Mouse (Mus musculus) neural tube, embryonic 14.5 days (tissue): ENCODE results near the gene Rhox2f. TPM values are rescaled to one million over a fixed set of nuclear protein-coding genes. Genes with fewer than 3 reads are reported as not detected.
"Not testable (repeated sequence)": the region's sequence is repeated elsewhere in the genome, so short reads cannot be mapped to it uniquely, and the experiment has no call there.

Experiments
- ATAC-seq: fragments of 200-750 bp; cut with Nextera tagmentation; 2 replicates; pipeline ENCODE4 v1.8.0; 2017; ENCODE audit warnings: low read depth, mild to moderate bottlenecking, moderate TSS enrichment, moderate library complexity
- H3K27ac ChIP-seq: fragments of 300-500 bp; sonication (generic); 2 replicates; pipeline ENCODE4 v1.5.1; 2014; ENCODE audit warnings: low read depth, mild to moderate bottlenecking, control low read depth, low read length, moderate library complexity, mixed read lengths
- H3K27me3 ChIP-seq: fragments of 300-500 bp; sonication (generic); 2 replicates; pipeline ENCODE4 v1.6.1; 2014; ENCODE audit warnings: low read length; ENCODE audit not compliant: control insufficient read depth, insufficient read depth
- H3K36me3 ChIP-seq: fragments of 300-500 bp; sonication (generic); 2 replicates; pipeline ENCODE4 v1.6.1; 2014; ENCODE audit warnings: low read length, mixed read lengths; ENCODE audit not compliant: control insufficient read depth, insufficient read depth
- H3K4me1 ChIP-seq: fragments of 300-500 bp; sonication (generic); 2 replicates; pipeline ENCODE4 v1.6.1; 2014; ENCODE audit warnings: low read length; ENCODE audit not compliant: control insufficient read depth, insufficient read depth
- H3K4me2 ChIP-seq: fragments of 300-500 bp; sonication (generic); 2 replicates; pipeline ENCODE4 v1.6.1; 2014; ENCODE audit warnings: mild to moderate bottlenecking, low read depth, low read length, control low read depth
- H3K4me3 ChIP-seq: fragments of 300-500 bp; sonication (generic); 2 replicates; pipeline ENCODE4 v1.5.1; 2014; ENCODE audit warnings: low read depth, low read length, control low read depth, mixed read lengths
- H3K9ac ChIP-seq: fragments of 300-500 bp; sonication (generic); replicated peaks from 2 replicates; pipeline ENCODE4 v1.6.1; 2014; ENCODE audit warnings: low read depth, mild to moderate bottlenecking, control low read depth, low read length, mixed read lengths
- H3K9me3 ChIP-seq: fragments of 300-500 bp; sonication (generic); 2 replicates; pipeline ENCODE4 v1.6.1; 2016; ENCODE audit warnings: low read length; ENCODE audit not compliant: control insufficient read depth
- WGBS: fragments of 180-500 bp; shearing (Covaris S2); extraction: QIAGEN DNeasy Blood & Tissue Kit; methylation state at CpG from one replicate; pipeline ENCODE4 v1.1.7; 2014; 5-methylcytosine and 5-hydroxymethylcytosine counted together
- polyA plus RNA-seq: library from polyadenylated mRNA; unstranded; fragments of >200 nt; fragmentation: Nextera tagmentation; extraction: Ambion mirVana; gene quantifications from 2 replicates; pipeline ENCODE4 v1.2.1, GENCODE M21; 2014

Rhox2f gene
- not detected in 2 replicates for polyA plus RNA-seq

DNA sequence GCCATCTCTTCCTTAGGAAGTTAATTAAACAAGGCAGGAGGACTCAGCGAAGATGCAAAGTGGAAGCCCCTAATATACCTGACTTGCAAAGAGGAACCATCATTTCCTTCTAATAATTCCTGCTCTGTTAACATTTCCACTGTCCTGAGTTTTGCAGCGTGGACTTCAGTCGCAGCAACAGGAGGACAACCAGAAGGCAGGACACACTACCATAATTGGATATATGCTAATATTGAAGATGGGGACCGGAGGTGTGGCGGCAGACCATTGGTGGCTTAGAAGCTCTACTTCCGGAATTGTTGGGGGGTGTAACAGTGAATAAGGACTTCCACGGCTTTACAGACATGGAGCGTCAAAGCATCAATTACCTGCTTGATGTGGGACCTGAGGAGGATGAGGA is at the start of gene Rhox2f:
Gene Rhox2f (plus strand): TSS at position 301 of the 400 bp plus-strand sequence.
- H3K36me3 ChIP-seq, H3K4me1 ChIP-seq, H3K27me3 ChIP-seq, H3K4me3 ChIP-seq, ATAC-seq, H3K27ac ChIP-seq, H3K4me2 ChIP-seq, H3K9ac ChIP-seq, H3K9me3 ChIP-seq: not testable (repeated sequence)
- WGBS = 93% methylated on average over 5 of the region's 8 CpGs

- H3K9ac ChIP-seq, ATAC-seq, H3K27me3 ChIP-seq, H3K4me2 ChIP-seq, H3K27ac ChIP-seq, H3K4me3 ChIP-seq, H3K4me1 ChIP-seq, H3K9me3 ChIP-seq, H3K36me3 ChIP-seq: not testable (repeated sequence)
- 91% methylated on average over 2 of the region's 8 CpGs for WGBS
These were observed 41.1 kb upstream of the Rhox2f start, which contains the start of gene Rhox2e for GRCm38 (mm10) chrX:37530152-37530551. TSS of gene Rhox2e (plus strand) at chrX:37530452.

- H3K4me1 ChIP-seq, H3K9me3 ChIP-seq, H3K36me3 ChIP-seq, H3K4me3 ChIP-seq, H3K27ac ChIP-seq, H3K9ac ChIP-seq, H3K27me3 ChIP-seq, H3K4me2 ChIP-seq, ATAC-seq: not testable (repeated sequence)
- WGBS = no CpG with 5 or more reads among the region's 4 CpGs
These were observed 29.5 kb upstream of the Rhox2f start, which contains the start of gene Rhox3e for GRCm38 (mm10) chrX:37541719-37542118. TSS of gene Rhox3e (plus strand) at chrX:37542019.

DNA sequence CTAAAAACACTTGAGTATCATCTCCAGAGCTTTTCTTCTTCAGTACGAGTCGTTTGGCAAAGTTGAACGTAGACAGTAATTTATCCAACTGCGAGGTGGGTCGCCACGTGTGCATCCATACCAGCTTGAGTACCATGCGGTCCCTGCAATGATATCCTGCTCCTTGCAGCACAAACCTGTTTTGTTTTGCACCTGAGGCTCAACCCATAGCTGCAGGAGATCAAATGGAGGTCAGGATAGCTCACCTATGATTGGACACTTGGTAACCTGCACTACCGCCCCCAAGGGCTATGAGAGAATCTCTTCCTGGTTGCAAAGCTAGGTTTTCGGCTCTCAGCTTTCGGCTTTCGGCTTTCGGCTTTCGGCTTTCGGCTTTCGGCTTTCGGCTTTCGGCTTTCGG is 14.1 kb upstream of the Rhox2f start, which contains the start of gene Rhox4e:
Gene Rhox4e (plus strand): TSS at position 301 of the 400 bp plus-strand sequence.
- not testable (repeated sequence) for H3K4me2 ChIP-seq, H3K4me3 ChIP-seq, H3K27ac ChIP-seq, H3K4me1 ChIP-seq, H3K27me3 ChIP-seq, ATAC-seq, H3K9ac ChIP-seq, H3K9me3 ChIP-seq, H3K36me3 ChIP-seq
- WGBS = 99% methylated on average over 10 of the region's 18 CpGs

- not testable (repeated sequence) for H3K27ac ChIP-seq, H3K4me2 ChIP-seq, H3K4me3 ChIP-seq, H3K9ac ChIP-seq, H3K9me3 ChIP-seq, H3K27me3 ChIP-seq, ATAC-seq, H3K36me3 ChIP-seq, H3K4me1 ChIP-seq
- 84% methylated on average over 2 of the region's 2 CpGs for WGBS
These were observed 1.4 kb downstream of the Rhox2f start for GRCm38 (mm10) chrX:37572638-37573037.

DNA sequence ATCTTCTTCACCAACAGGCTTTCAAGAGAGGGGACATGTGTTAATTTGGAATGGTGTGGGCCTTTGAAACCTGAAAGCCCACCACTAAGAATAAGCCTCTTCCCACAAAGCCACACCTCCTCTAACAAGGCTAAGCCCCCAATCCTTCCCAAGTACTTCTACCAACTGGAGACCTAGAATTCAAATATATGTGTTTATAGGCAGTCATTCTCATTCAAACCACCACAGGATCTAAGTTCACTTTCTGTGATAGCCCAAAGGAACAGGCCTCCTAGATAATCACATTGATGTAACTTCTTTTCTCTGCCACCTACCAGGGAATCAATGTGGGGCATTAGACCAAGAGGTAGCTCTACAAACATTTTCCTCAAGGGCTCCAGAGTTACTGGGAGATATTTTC is 9.5 kb downstream of the Rhox2f start, which contains the start of gene Rhox3f:
Gene Rhox3f (plus strand): TSS at position 301 of the 400 bp plus-strand sequence.
- H3K4me3 ChIP-seq, H3K36me3 ChIP-seq, H3K9me3 ChIP-seq, H3K9ac ChIP-seq, H3K27ac ChIP-seq, ATAC-seq, H3K4me2 ChIP-seq, H3K27me3 ChIP-seq, H3K4me1 ChIP-seq: not testable (repeated sequence)

DNA sequence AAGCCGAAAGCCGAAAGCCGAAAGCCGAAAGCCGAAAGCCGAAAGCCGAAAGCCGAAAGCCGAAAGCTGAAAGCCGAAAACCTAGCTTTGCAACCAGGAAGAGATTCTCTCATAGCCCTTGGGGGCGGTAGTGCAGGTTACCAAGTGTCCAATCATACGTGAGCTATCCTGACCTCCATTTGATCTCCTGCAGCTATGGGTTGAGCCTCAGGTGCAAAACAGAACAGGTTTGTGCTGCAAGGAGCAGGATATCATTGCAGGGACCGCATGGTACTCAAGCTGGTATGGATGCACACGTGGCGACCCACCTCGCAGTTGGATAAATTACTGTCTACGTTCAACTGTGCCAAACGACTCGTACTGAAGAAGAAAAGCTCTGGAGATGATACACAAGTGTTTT is 36.4 kb downstream of the Rhox2f start, which contains the start of gene Rhox4f:
Gene Rhox4f (minus strand): TSS at position 101 of the 400 bp plus-strand sequence.
- 96% methylated on average over 16 of the region's 19 CpGs for WGBS
- H3K27me3 ChIP-seq, H3K4me2 ChIP-seq, H3K9me3 ChIP-seq, H3K4me3 ChIP-seq, ATAC-seq, H3K4me1 ChIP-seq, H3K36me3 ChIP-seq, H3K27ac ChIP-seq, H3K9ac ChIP-seq: not testable (repeated sequence)

Other genes starting within 250 kb of the Rhox2f start
- not detected in 2 replicates for gene Rhox3a2, start 191.4 kb upstream of the Rhox2f start, polyA plus RNA-seq
- gene Rhox4a2, start 180.6 kb upstream of the Rhox2f start, polyA plus RNA-seq = not detected in 2 replicates
- gene Rhox2b, start 159.3 kb upstream of the Rhox2f start, polyA plus RNA-seq = 0.36 TPM in 1 of 2 replicates, not detected in the other
- gene Rhox4b, start 138.9 kb upstream of the Rhox2f start, polyA plus RNA-seq = not detected in 2 replicates
- gene Rhox2c, start 117.7 kb upstream of the Rhox2f start, polyA plus RNA-seq = not detected in 2 replicates
- not detected in 2 replicates for gene Rhox3c, start 112.8 kb upstream of the Rhox2f start, polyA plus RNA-seq
- not detected in 2 replicates for gene Rhox4c, start 91.1 kb upstream of the Rhox2f start, polyA plus RNA-seq
- not detected in 2 replicates for gene Rhox2d, start 78.0 kb upstream of the Rhox2f start, polyA plus RNA-seq
- gene Rhox4d, start 57.0 kb upstream of the Rhox2f start, polyA plus RNA-seq = not detected in 2 replicates
- gene Rhox2e, start 41.0 kb upstream of the Rhox2f start, polyA plus RNA-seq = not detected in 2 replicates
- not detected in 2 replicates for gene Rhox3e, start 29.4 kb upstream of the Rhox2f start, polyA plus RNA-seq
- not detected in 2 replicates for gene Rhox4e, start 14.0 kb upstream of the Rhox2f start, polyA plus RNA-seq
- gene Rhox3f, start 9.6 kb downstream of the Rhox2f start, polyA plus RNA-seq = not detected in 2 replicates
- not detected in 2 replicates for gene Rhox4f, start 36.3 kb downstream of the Rhox2f start, polyA plus RNA-seq
- not detected in 2 replicates for gene Rhox3g, start 57.2 kb downstream of the Rhox2f start, polyA plus RNA-seq
- not detected in 2 replicates for gene Rhox2g, start 72.1 kb downstream of the Rhox2f start, polyA plus RNA-seq
- gene Rhox4g, start 79.9 kb downstream of the Rhox2f start, polyA plus RNA-seq = not detected in 2 replicates
- gene Rhox3h, start 97.4 kb downstream of the Rhox2f start, polyA plus RNA-seq = not detected in 2 replicates
- not detected in 2 replicates for gene Rhox2h, start 101.9 kb downstream of the Rhox2f start, polyA plus RNA-seq
- gene Rhox5, start 233.4 kb downstream of the Rhox2f start, polyA plus RNA-seq = 0.37 TPM in 1 of 2 replicates, not detected in the other